Mouse (Mus musculus) G1E (cell line): ENCODE measurements around the gene Caap1. TPM values are rescaled to one million over a fixed set of nuclear protein-coding genes. Genes with fewer than 3 reads are reported as not detected.
A peak's percentile ranks its signal among the peaks of the same experiment; 100 is the strongest.

Experiments used
- ATAC-seq: 2 replicates; pipeline ENCODE4 v1.8.0; 2016; ENCODE audit warnings: mild to moderate bottlenecking; ENCODE audit not compliant: insufficient number of reproducible peaks, poor library complexity, low FRiP score, severe bottlenecking; ENCODE audit errors: extremely low read depth
- DNase-seq: peaks from one replicate; pipeline ENCODE4 v3.0.0; 2012; ENCODE audit warnings: low spot score
- H3K27me3 ChIP-seq: 2 replicates; pipeline ENCODE4 v1.6.1; 2012; ENCODE audit warnings: mild to moderate bottlenecking, low read length, inconsistent platforms; ENCODE audit not compliant: insufficient read depth
- H3K36me3 ChIP-seq: replicated peaks from 2 replicates; pipeline ENCODE3; 2012; ENCODE audit warnings: mild to moderate bottlenecking, inconsistent platforms
- H3K4me1 ChIP-seq: 2 replicates; pipeline ENCODE4 v1.6.1; 2012; ENCODE audit warnings: low read depth, low read length, inconsistent platforms, mixed read lengths; ENCODE audit not compliant: insufficient read depth
- H3K4me3 ChIP-seq: 2 replicates; pipeline ENCODE4 v1.5.1; 2012; ENCODE audit warnings: low read depth, mild to moderate bottlenecking, inconsistent platforms, low read length, moderate library complexity, mixed read lengths
- H3K9me3 ChIP-seq: replicated peaks from 2 replicates; pipeline ENCODE4 v1.6.1; 2012; ENCODE audit warnings: inconsistent platforms
- CTCF ChIP-seq: IDR thresholded peaks from 2 replicates; pipeline ENCODE4 v1.5.1; 2012; ENCODE audit warnings: low read depth, low read length, inconsistent platforms, mixed read lengths
- GATA1 ChIP-seq: IDR thresholded peaks from 2 replicates; pipeline ENCODE4 v1.6.1; 2012; ENCODE audit warnings: borderline replicate concordance, low read length, inconsistent platforms, mixed read lengths
- GATA2 ChIP-seq: IDR thresholded peaks from 2 replicates; pipeline ENCODE4 v1.6.1; 2012; ENCODE audit warnings: low read depth, low read length, inconsistent platforms, borderline replicate concordance
- POLR2AphosphoS5 ChIP-seq: IDR thresholded peaks from 2 replicates; pipeline ENCODE4 v1.6.1; 2012; ENCODE audit warnings: low read depth, low read length, inconsistent platforms; ENCODE audit not compliant: insufficient replicate concordance
- TAL1 ChIP-seq: conservative IDR thresholded peaks from 2 replicates; pipeline ENCODE4 v1.6.1; 2012; ENCODE audit warnings: low read depth, low read length, inconsistent platforms, mixed read lengths
- polyA plus RNA-seq: library from polyadenylated mRNA; stranded (reverse); fragments of >175 nt; gene quantifications from 2 replicates; pipeline ENCODE4 v1.2.3, GENCODE M21; 2012
- total RNA-seq, 2 experiments: library from RNA; stranded (forward) in 1 of 2; stranded (reverse) in 1 of 2; fragments of 200-1000 nt in 1 of 2; fragments of >200 nt in 1 of 2; fragmentation: Nextera tagmentation in 1 of 2; gene quantifications; 2 replicates each; pipeline ENCODE4 v1.2.3; 2014 to 2017

Caap1 gene
- total and polyA plus RNA-seq, 3 experiments: 4.7 to 44.6 (median 44.4) TPM

DNA sequence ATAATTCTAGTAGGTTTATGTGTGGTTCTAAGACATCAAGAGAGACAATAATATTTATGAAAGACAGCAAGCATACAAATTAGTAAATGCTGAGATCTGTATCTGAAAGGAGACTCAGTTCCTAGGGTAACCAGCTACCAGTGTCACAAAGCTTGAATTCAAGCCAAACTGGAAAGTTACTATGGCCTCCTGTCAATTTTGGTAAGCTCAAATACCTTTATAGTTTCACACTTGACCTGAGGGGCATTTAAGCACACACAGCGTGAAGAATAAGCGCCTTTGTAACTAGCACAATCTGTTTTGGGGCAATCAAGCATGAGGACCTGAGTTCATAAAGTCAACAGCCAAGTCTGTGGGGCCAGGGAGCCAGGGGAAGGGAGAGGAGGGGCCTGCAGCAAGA, 2.7 kb upstream of the Caap1 start:
- TF ChIP-seq TAL1 (no peak), POLR2AphosphoS5 (no peak), CTCF (no peak), GATA1 (no peak), GATA2 (no peak)
- Histone ChIP-seq H3K9me3 (no peaks in the 10 kb centered on the region), H3K27me3 (no peaks in the 10 kb centered on the region), H3K36me3 (peaks cover 2% of the 10 kb centered on the region), H3K4me3 (no peak overlapping the region), H3K4me1 (peaks cover 3% of the 10 kb centered on the region)
- no peak for ATAC-seq
- DNase-seq: no peak

DNA sequence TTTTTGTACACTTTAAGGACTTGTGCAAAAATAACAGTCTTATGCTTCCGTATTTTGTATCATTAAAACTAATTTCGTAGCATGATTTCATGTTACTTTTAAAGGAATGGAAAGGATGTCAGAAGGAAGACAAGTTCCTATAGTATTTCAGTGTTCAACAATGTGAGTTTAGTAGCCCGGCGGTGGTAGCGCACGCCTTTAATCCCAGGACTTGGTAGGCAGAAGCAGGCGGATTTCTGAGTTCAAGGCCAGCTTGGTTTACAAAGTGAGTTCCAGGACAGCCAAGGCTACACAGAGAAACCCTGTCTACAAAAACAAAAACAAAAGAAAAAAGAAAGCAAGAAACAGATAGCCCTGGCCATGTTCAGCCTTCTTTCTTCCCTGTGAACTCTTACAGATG, 549 bp upstream of the Caap1 start:
- peaks cover 8% of the 10 kb centered on the region for H3K4me1 ChIP-seq
- peaks cover 7% of the 10 kb centered on the region for H3K36me3 ChIP-seq
- no peaks in the 10 kb centered on the region for H3K27me3 ChIP-seq
- H3K9me3 ChIP-seq: no peaks in the 10 kb centered on the region
- DNase-seq: no peak
- TF ChIP-seq CTCF (no peak), TAL1 (no peak), GATA1 (no peak), POLR2AphosphoS5 (no peak)
- peak overlapping the region; percentile 99; the same call in 1 of the 2 replicates for H3K4me3 ChIP-seq
- ATAC-seq: no peak

DNA sequence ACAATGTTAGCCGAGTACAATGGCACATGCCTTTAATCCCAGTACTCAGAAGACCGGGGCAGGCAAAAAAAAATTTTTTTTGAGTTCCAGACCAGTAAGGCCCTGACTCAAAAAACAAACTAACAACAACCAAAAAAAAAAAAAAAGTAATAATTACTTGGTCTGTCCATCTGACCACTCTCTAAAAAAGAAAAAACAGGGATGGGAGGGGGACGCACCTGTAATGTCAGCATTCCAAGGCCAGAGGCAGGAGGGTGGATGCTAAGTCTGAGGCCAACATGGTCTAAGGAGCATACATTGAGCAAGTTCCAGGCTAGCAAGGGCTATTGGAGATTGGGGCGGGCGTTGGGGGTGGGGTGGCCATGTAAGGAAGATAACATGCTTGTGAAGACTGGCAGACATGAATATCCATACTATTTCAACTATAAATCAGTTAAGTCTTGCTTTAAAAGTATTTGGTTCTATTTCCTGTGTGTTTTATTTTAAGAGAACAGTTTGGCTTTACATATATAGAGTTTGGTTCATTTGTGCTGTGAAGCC, 1.6 kb downstream of the Caap1 start:
- DNase-seq: peak; percentile 22
- no peak for ATAC-seq
- peaks cover 12% of the 10 kb centered on the region for H3K36me3 ChIP-seq
- peaks cover 8% of the 10 kb centered on the region for H3K4me1 ChIP-seq
- no peaks in the 10 kb centered on the region for H3K27me3 ChIP-seq
- no peaks in the 10 kb centered on the region for H3K9me3 ChIP-seq
- TF ChIP-seq GATA1 (no peak), CTCF (no peak), GATA2 (no peak), TAL1 (no peak), POLR2AphosphoS5 (no peak)
- H3K4me3 ChIP-seq: peak overlapping the region; percentile 99

DNA sequence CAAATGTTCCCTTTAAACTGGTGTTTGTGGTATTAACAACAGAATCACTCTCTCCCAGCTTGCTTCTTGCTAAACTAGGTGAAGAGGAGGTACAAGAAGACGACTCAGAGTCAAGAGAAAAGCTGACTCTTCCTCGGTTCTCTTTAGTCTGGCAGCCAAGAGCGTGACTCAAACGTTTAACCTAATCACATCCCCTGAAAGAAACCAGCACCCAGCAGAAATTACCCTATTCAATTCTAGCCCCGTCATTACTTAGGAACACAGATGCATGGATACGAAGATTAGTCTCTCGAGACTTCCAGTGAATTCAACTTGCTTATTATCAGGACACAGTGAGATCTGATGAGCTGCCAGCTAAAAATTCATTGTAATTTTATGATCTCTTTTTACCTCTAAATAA, 12.3 kb downstream of the Caap1 start:
- ATAC-seq (no peak), DNase-seq (no peak)
- Histone ChIP-seq H3K27me3 (no peaks in the 10 kb centered on the region), H3K4me3 (no peak overlapping the region), H3K4me1 (no peaks in the 10 kb centered on the region), H3K9me3 (no peaks in the 10 kb centered on the region), H3K36me3 (peaks cover 68% of the 10 kb centered on the region)
- TF ChIP-seq GATA1 (no peak), POLR2AphosphoS5 (no peak), GATA2 (no peak), CTCF (no peak), TAL1 (no peak)

DNA sequence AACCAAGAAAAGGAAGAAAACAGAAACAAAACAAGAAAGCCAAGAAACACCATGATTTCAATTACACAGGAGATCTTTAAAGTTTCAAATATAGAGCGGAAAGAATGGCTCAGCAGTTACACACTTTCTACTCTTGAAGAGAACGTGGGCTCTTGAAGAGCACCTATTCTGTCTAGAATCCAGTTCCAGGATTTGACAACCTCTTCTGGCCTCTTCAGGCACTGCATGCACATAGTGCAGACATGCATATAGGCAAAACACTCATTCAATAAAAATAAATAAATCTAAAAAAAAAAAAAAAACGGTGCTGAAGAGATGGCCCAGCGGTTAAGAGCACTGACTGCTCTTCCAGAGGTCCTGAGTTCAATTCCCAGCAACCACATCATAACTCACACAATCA, 13.6 kb downstream of the Caap1 start:
- Histone ChIP-seq H3K4me1 (no peaks in the 10 kb centered on the region), H3K4me3 (no peak overlapping the region), H3K36me3 (peaks cover 76% of the 10 kb centered on the region), H3K9me3 (no peaks in the 10 kb centered on the region), H3K27me3 (no peaks in the 10 kb centered on the region)
- TF ChIP-seq CTCF (no peak), TAL1 (no peak), GATA2 (no peak), GATA1 (no peak), POLR2AphosphoS5 (no peak)
- ATAC-seq: no peak; the same call in 1 of the 2 replicates
- no peak for DNase-seq

DNA sequence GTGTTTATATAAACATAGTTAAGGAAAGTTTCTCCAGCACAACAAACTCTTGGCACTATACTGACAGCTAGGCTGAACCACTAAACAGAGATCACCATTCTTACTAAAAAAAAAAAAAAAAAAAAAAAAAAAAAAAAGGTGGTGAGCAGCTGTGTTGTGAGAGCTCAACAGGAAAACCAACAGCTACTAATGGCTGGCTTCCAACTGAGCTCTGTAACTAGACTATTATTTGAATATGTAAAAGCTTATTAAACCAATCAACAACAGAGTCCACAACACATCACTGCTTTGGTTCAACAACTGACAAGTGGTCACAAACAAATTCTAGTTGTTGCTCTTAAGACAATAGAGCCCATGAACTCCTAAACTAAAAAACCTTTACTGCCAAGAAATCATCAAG, 23.4 kb downstream of the Caap1 start:
- H3K4me3 ChIP-seq: no peak overlapping the region
- no peaks in the 10 kb centered on the region for H3K27me3 ChIP-seq
- TF ChIP-seq POLR2AphosphoS5: no peak
- no peak for TF ChIP-seq GATA2
- no peak for TF ChIP-seq TAL1
- TF ChIP-seq CTCF: no peak
- no peak for TF ChIP-seq GATA1
- 0 out of 2 replicates have a peak, but pooled peaks cover 3% of the 10 kb centered on the region for H3K4me1 ChIP-seq
- ATAC-seq (no peak), DNase-seq (no peak)
- no peaks in the 10 kb centered on the region for H3K9me3 ChIP-seq
- H3K36me3 ChIP-seq: peaks cover 44% of the 10 kb centered on the region
